Mouse (Mus musculus): ENCODE results near the gene Mlxipl. TPM values are rescaled to one million over a fixed set of nuclear protein-coding genes. Genes with fewer than 3 reads are reported as not detected.
"Not testable (repeated sequence)": the region's sequence is repeated elsewhere in the genome, so short reads cannot be mapped to it uniquely, and the experiment has no call there.

The Mlxipl gene
- not detected for polyA plus RNA-seq (2017; shearing (Covaris generic))

GRCm38 (mm10) chr5:135089653-135090052 is at the start of gene Mlxipl:
Gene Mlxipl (plus strand): TSS chr5:135089890.
- ATAC-seq, result no peak

- no peak for ATAC-seq
Observed at GRCm38 (mm10) chr5:135040059-135040458, 49.6 kb upstream of the Mlxipl start.

- no peak for ATAC-seq
Observed at GRCm38 (mm10) chr5:135040777-135041176, 48.9 kb upstream of the Mlxipl start.

- no peak for ATAC-seq
Observed at GRCm38 (mm10) chr5:135042105-135042788, 47.4 kb upstream of the Mlxipl start.

GRCm38 (mm10) chr5:135044575-135044974 is 45.1 kb upstream of the Mlxipl start:
- ATAC-seq, result no peak

GRCm38 (mm10) chr5:135048539-135048938 is 41.2 kb upstream of the Mlxipl start:
- ATAC-seq, result no peak

- ATAC-seq, result not testable (repeated sequence)
Observed at GRCm38 (mm10) chr5:135049268-135049667, 40.4 kb upstream of the Mlxipl start.

GRCm38 (mm10) chr5:135053356-135053755 is 36.3 kb upstream of the Mlxipl start:
- ATAC-seq, result no peak

GRCm38 (mm10) chr5:135063629-135064381 is 25.9 kb upstream of the Mlxipl start, which contains the start of gene Dnajc30:
Gene Dnajc30 (plus strand): TSS chr5:135064202.
- ATAC-seq, result peak; percentile 96

GRCm38 (mm10) chr5:135064382-135064766 is 25.3 kb upstream of the Mlxipl start:
- peak; percentile 68 for ATAC-seq

GRCm38 (mm10) chr5:135064909-135065446 is 24.7 kb upstream of the Mlxipl start, which contains the start of gene Bud23:
Gene Bud23 (minus strand): TSS chr5:135064959.
- ATAC-seq, result not testable (repeated sequence)

- ATAC-seq, result no peak
Observed at GRCm38 (mm10) chr5:135066008-135066407, 23.7 kb upstream of the Mlxipl start.

- no peak for ATAC-seq
Observed at GRCm38 (mm10) chr5:135070448-135070847, 19.2 kb upstream of the Mlxipl start.

- ATAC-seq, result no peak
Observed at GRCm38 (mm10) chr5:135072061-135072460, 17.6 kb upstream of the Mlxipl start.

GRCm38 (mm10) chr5:135072720-135073119 is 17.0 kb upstream of the Mlxipl start:
- no peak for ATAC-seq

- no peak for ATAC-seq
Observed at GRCm38 (mm10) chr5:135073349-135074150, 16.1 kb upstream of the Mlxipl start.

- no peak for ATAC-seq
Observed at GRCm38 (mm10) chr5:135075655-135076054, 14.0 kb upstream of the Mlxipl start.

- ATAC-seq, result no peak
Observed at GRCm38 (mm10) chr5:135076368-135076767, 13.3 kb upstream of the Mlxipl start.

GRCm38 (mm10) chr5:135076931-135077505 is 12.7 kb upstream of the Mlxipl start:
- no peak for ATAC-seq

GRCm38 (mm10) chr5:135077564-135078481 is 11.9 kb upstream of the Mlxipl start, which contains the start of gene Vps37d:
Gene Vps37d (minus strand): TSS chr5:135078266.
- ATAC-seq, result peak; percentile 89

- ATAC-seq, result no peak
Observed at GRCm38 (mm10) chr5:135078482-135078810, 11.2 kb upstream of the Mlxipl start.

All from activated CD4-positive, CD25-positive, alpha-beta regulatory T cell, adult 4 months (primary cell).